Mouse (Mus musculus): ENCODE measurements around the gene Neu1.
"Not testable (repeated sequence)": the region's sequence is repeated elsewhere in the genome, so short reads cannot be mapped to it uniquely, and the experiment has no call there.

The Neu1 gene

DNA sequence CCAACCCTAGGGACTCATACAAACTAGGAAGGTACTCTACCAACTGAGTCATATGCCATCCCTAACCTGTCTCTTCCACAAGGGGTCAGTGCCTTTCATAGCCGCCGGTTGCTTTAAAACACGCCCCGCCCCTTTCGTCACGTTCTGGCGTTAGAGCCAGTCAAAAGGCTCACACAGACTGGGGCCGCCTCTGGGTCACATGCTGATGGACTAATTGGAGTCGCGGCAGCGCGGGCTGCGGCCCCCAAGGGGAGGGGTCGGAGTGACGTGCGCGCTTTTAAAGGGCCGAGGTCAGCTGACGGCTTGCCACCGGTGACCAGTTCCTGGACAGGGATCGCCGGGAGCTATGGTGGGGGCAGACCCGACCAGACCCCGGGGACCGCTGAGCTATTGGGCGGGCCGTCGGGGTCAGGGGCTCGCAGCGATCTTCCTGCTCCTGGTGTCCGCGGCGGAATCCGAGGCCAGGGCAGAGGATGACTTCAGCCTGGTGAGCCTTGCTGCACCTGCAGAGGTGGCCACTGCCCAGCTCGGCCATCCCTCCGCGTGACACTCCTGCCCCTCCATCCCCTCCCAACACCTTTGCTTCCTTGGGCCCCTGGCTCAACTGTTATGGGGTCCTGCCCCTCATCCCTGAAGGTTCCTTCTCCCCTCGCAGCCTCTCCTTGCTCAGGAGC lies at the start of gene Neu1:
Gene Neu1, plus strand, starts transcription at position 193 of the 674 bp plus-strand sequence.
- peak; percentile 98 for DNase-seq (ENCODE audit: low spot score in 2 of 2)

DNA sequence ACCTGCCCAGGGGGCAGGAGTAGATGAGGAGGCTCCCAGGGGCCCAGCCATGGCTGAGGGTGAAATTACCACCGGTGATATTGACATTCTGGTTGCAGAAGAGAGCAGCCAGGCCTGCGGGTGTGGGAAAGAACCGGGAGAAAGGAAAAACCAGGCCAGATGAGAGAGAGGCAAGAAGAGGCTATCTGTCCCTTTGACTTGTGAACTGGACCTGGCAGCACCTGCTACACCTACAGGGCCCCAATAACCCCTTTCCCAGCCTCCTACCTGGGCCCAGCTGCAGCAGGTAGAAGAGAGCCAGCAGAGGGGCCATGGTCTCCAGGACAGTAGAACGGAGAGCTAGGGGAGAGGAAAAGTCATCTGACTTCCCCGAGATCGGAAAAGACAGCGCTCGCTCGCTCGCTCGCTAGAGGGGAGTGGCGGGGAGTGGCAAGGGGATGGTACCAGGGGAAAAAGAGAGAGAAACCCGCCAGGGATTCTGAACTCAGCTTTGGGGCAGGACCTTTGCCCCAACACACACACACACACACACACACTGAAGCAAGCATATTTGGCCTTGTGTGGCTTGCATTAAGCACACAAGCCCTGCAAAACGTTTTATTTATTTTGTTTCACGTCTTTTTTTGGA lies 49.3 kb upstream of the Neu1 start, which contains the start of gene Gm20547:
Gene Gm20547, minus strand, starts transcription at position 360 of the 628 bp plus-strand sequence.
- no peak for DNase-seq (ENCODE audit: low spot score in 2 of 2)

DNA sequence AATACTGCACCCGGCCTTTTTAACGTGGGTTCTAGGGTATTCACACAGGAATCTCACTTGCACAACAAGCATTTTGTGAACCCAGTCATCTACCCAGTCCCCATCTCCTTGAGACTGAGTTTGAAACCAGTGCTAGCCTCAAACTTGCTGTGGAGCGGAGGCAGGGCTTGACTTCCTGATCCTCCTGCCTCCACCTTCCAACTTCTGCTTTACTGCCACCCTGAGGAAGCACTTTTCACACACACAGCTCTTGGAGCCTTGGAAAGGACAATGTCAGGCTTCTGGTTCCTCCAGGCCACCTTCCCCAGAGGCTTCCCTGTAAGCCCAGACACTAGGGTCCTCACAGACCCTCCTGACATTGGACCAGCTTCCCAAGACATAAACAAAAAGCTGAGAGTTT lies 47.7 kb upstream of the Neu1 start:
- no peak for DNase-seq (ENCODE audit: low spot score in 2 of 2)

GRCm38 (mm10) chr17:34884704-34885103 lies 46.3 kb upstream of the Neu1 start:
- DNase-seq (ENCODE audit: low spot score in 2 of 2), result no peak

GRCm38 (mm10) chr17:34885615-34886014 lies 45.4 kb upstream of the Neu1 start:
- no peak for DNase-seq (ENCODE audit: low spot score in 2 of 2)

- no peak for DNase-seq (ENCODE audit: low spot score in 2 of 2)
Measured at GRCm38 (mm10) chr17:34887942-34888341, 43.1 kb upstream of the Neu1 start.

- no peak for DNase-seq (ENCODE audit: low spot score in 2 of 2)
Measured at GRCm38 (mm10) chr17:34890074-34890743, 40.8 kb upstream of the Neu1 start.

DNA sequence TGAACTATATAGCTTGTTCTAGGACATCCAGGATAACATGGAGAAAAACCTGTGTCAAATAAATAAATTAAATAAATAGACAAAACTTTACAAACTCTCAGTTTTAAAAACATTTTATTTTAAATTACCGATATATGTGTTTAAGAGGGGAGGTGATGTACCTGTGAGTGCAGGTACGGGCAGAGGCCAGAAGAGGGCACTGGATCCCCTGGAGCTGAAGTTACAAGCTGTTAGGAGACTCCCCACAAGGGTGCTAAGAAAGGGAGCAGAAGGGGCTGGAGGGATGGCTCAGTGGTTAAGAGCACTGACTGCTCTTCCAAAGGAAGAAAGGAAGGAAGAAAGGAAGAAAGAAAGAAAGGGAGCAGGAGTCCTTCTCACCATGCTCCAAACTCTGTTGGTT lies 39.7 kb upstream of the Neu1 start:
- no peak for DNase-seq (ENCODE audit: low spot score in 2 of 2)

- no peak for DNase-seq (ENCODE audit: low spot score in 2 of 2)
Measured at GRCm38 (mm10) chr17:34893072-34893824, 37.8 kb upstream of the Neu1 start.

DNA sequence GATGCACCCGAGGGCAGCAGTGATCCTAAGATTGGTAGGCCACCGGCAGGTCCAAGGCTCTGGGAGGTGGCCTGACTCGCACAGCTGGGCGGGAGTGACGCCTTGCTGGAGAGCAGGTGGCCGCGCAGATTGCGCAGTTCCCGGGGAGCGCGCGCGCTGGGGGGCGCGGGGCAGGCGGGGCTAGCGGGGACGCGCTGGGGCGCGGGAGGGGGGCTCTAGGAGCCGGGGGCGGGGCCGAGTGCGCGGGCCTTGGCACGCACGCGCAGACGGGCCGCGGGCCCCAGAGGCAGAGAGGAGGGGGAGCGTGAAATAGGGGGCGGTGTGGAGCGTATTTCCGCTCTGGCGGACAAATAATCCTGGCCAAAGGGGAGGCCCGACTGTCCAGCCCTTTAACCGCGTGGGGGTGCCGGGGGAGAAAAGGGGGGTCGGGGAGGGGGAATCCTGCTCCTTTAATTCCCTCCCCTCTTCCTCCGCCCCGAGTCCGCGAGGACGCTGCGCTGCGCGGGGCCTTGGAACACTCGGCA lies 36.9 kb upstream of the Neu1 start:
- peak; percentile 85 to 94 for DNase-seq (ENCODE audit: low spot score in 2 of 2)

DNA sequence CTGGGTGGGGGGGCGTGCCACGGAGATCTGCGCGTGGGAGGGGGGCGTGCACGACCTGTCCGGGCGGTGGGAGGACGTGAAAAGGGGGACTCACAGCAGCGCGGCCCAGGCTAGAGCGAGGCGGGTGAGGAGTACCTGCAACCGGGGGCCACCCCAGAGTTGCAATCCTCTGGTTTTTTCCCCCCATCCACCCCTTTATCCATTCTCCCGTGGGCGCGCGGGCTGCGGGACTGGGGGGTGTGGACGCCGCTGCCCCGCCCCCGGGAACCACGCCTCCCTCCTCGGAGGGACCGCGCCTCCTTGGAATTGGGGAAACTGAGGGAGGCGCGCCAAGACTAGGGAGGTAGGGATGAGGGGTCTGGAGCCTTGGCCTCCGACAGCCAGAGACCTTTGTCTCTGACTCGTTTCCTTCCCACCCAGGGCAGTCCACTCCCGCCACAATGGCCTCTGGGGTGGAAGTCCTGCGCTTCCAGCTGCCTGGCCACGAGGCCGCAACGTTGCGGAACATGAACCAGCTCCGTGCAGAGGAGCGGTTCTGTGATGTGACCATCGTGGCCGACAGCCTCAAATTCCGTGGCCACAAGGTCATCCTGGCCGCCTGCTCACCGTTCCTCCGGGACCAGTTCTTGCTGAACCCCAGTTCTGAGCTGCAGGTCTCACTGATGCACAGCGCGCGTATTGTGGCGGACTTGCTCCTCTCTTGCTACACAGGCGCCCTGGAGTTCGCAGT lies 36.1 kb upstream of the Neu1 start:
- DNase-seq (ENCODE audit: low spot score in 2 of 2), result peak in 1 of 2 experiments; percentile 60

DNA sequence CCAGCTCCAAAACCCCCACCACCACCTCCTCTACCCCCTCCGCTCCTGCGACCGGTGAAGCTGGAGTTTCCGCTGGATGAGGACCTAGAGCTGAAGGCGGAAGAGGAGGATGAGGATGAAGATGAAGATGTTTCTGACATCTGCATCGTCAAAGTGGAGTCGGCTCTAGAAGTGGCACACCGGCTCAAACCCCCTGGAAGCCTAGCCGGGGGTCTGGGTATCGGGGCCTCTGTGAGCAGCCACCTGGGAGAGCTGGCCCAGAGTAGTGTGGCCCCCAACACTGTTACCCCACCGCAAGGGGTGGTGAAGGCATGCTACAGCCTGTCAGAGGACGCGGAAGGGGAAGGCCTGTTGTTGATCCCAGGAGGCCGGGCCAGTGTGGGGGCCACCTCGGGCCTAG lies 35.3 kb upstream of the Neu1 start:
- no peak for DNase-seq (ENCODE audit: low spot score in 2 of 2)

GRCm38 (mm10) chr17:34896366-34896765 lies 34.7 kb upstream of the Neu1 start:
- DNase-seq (ENCODE audit: low spot score in 2 of 2), result no peak

- no peak for DNase-seq (ENCODE audit: low spot score in 2 of 2)
Measured at GRCm38 (mm10) chr17:34897373-34898159, 33.5 kb upstream of the Neu1 start.

- peak; percentile 65 to 83 for DNase-seq (ENCODE audit: low spot score in 2 of 2)
Measured at GRCm38 (mm10) chr17:34898160-34898586, 32.9 kb upstream of the Neu1 start, which contains the start of the genes C2 and Ehmt2. Gene C2 (minus strand): TSS chr17:34898265. Gene Ehmt2 (plus strand): TSS chr17:34898469.

- no peak for DNase-seq (ENCODE audit: low spot score in 2 of 2)
Measured at GRCm38 (mm10) chr17:34898706-34899052, 32.4 kb upstream of the Neu1 start.

DNA sequence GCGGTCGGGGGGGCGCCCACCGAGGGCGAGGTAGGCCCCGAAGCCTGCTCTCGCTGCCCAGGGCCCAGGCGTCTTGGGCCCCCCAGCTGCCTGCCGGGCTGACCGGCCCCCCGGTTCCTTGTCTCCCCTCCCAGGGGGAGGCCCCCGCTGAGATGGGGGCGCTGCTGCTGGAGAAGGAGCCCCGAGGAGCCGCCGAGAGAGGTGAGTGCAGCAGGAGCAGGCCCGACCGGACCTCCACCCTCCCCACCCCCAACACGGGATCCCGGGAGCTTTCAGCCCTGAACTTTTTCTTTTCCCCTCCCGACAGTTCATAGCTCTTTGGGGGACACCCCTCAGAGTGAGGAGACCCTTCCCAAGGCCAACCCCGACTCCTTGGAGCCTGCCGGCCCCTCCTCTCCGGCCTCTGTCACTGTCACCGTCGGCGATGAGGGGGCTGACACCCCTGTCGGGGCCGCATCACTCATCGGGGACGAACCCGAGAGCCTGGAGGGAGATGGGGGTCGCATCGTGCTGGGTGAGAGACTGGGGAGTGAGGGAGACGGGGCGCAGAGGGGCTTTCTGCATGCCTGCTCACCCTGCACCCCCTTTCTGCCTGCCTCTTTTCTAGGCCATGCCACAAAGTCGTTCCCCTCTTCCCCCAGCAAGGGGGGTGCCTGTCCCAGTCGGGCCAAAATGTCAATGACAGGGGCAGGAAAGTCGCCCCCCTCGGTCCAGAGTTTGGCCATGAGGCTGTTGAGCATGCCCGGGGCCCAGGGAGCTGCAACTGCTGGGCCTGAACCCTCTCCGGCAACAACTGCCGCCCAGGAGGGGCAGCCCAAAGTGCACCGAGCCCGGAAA lies 31.8 kb upstream of the Neu1 start:
- DNase-seq (ENCODE audit: low spot score in 2 of 2), result peak in 1 of 2 experiments; percentile 47

DNA sequence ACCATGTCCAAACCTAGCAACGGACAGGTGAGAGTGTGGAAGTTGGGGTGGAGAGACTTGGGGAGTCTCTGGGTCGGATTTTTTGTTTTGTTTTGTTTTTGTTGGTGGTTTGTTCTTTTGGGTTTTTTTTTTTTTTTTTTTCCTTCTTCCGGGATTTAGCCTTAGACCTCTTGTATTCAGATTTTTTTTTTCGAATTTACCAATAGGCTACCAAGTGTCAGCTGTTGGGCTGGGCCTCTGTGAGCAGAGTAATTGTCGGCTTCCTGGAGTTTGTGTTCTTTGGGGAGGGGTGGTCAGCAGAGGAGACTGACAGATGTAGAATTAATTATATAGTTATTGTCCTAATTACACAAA lies 31.2 kb upstream of the Neu1 start:
- DNase-seq (ENCODE audit: low spot score in 2 of 2), result no peak

GRCm38 (mm10) chr17:34900826-34901225 lies 30.2 kb upstream of the Neu1 start:
- DNase-seq (ENCODE audit: low spot score in 2 of 2), result not testable (repeated sequence)
